Mouse (Mus musculus) layer of hippocampus, adult 11-12 months (tissue): ENCODE measurements around the gene Diras1.

Experiments used
- DNase-seq: peaks from one replicate; pipeline ENCODE4 v3.0.0; 2022; ENCODE audit warnings: low spot score

The Diras1 gene

DNA sequence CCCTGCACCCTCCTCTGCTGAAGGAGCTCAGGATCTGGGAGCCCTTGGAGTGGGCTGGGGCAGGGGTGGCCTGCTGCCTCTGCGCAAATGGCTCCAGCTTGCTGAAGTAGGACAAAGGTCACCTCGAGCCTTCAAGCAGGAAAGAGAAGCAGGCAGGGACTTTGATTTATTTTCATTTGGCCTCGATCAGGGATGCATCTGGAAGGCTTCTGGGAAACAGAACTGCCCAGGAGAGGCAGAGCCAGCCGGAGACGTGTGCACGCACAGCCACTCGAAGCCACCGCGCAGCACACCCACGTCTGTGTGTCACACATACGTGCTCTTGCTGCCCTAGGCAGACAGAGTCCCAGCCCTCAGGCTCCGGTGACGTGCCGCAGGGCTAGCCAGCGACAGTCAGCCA, 53.9 kb downstream of the Diras1 start:
- no peak for DNase-seq

DNA sequence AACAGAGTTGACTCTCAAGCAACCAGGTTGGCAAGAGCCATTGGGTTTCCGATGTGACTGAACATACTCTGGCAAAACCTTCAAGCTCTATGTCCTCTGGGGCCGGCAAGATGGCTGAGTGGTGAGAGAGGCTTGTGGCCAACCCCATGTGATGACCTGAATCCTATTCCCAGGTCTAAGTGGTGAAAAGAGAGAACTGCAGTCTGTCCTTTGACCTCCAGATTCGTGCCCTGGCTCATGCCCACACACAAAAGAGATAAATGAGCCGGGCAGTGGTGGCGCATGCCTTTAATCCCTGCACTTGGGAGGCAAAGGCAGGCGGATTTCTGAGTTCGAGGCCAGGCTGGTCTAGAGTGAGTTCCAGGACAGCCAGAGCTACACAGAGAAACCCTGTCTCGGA, 55.3 kb downstream of the Diras1 start:
- DNase-seq = no peak
